Mouse (Mus musculus): ENCODE measurements around the gene Phf7. TPM values are rescaled to one million over a fixed set of nuclear protein-coding genes. Genes with fewer than 3 reads are reported as not detected.

The Phf7 gene
- polyA plus RNA-seq, 1 experiment from 2014 or later, result 11.8 TPM

DNA sequence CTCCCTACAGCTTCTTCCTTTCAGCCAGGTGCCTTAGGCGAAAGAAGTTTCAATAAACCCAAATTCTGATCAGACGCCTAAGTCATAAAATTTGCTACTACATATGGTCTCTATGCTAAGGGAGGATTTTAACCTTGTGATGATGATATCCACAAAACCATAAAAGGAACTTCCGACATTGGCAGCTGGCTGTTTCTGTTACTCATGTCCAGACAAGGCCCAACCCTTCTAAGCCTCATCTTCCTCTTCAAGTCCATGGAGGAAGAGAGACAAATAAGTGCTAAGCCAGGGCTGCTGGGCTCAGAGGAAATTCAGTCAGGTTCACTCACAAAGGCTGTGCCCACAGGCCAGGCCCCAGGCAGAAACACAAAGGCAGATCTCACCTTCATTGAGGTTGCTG is 61.8 kb downstream of the Phf7 start:
- Histone ChIP-seq H3K9me3 (no peaks in the 10 kb centered on the region), H3K4me3 (no peak overlapping the region), H3K4me1 (peaks cover 20% of the 10 kb centered on the region), H3K27ac (no peak overlapping the region), H3K27me3 (ENCODE audit: insufficient read depth, poor library complexity, severe bottlenecking) (no peaks in the 10 kb centered on the region), H3K36me3 (peaks cover 100% of the 10 kb centered on the region)
- DNase-seq (ENCODE audit: low spot score), result no peak
- WGBS, result 86% methylated on average over 3 of the region's 3 CpGs

DNA sequence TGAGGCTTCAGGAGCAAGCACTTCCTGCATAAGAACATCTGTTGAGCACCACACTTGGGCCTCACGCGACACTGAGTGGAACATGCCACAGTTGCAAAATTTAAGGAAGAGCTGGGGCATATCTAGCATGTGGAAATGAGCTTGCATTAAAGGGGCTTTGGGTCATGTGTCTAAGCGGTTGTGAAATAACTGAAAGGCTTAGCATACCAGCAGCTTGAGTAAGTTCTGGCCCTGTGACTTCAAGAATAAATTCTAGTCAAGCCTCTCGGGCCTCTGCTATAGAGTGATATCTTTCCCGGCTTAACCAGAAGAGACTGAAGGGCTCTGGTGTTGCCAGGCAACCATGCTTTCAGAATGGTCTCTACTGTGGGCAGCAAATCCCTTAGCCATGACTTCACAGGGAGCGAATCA is 62.3 kb downstream of the Phf7 start:
- Histone ChIP-seq H3K9me3 (no peaks in the 10 kb centered on the region), H3K4me3 (no peak overlapping the region), H3K27ac (no peak overlapping the region), H3K36me3 (peaks cover 100% of the 10 kb centered on the region), H3K4me1 (peaks cover 23% of the 10 kb centered on the region), H3K27me3 (ENCODE audit: insufficient read depth, poor library complexity, severe bottlenecking) (no peaks in the 10 kb centered on the region)
- WGBS, result 64% methylated on average over 6 of the region's 6 CpGs
- DNase-seq (ENCODE audit: low spot score), result no peak

Other genes with a start within 250 kb of the Phf7 start
- gene Glt8d1, start 249.9 kb downstream of the Phf7 start, polyA plus RNA-seq (2016; fragmentation: Nextera tagmentation; extraction: Ambion mirVana), result 41.2 and 46.7 TPM in 2 replicates
- gene Spcs1, start 249.6 kb downstream of the Phf7 start, polyA plus RNA-seq (2016; fragmentation: Nextera tagmentation; extraction: Ambion mirVana), result 290 and 338 TPM in 2 replicates
- 121 and 132 TPM in 2 replicates for gene Pbrm1, start 232.2 kb downstream of the Phf7 start, polyA plus RNA-seq (2016; fragmentation: Nextera tagmentation; extraction: Ambion mirVana)
- gene Gnl3, start 232.2 kb downstream of the Phf7 start, polyA plus RNA-seq (2016; fragmentation: Nextera tagmentation; extraction: Ambion mirVana), result 85.5 and 133 TPM in 2 replicates
- gene Smim4, start 122.4 kb downstream of the Phf7 start, polyA plus RNA-seq (2016; fragmentation: Nextera tagmentation; extraction: Ambion mirVana), result 66.2 and 73.3 TPM in 2 replicates
- gene Nt5dc2, start 120.3 kb downstream of the Phf7 start, polyA plus RNA-seq (2016; fragmentation: Nextera tagmentation; extraction: Ambion mirVana), result 422 and 507 TPM in 2 replicates
- gene Stab1, start 82.7 kb downstream of the Phf7 start, polyA plus RNA-seq (2016; fragmentation: Nextera tagmentation; extraction: Ambion mirVana), result 28.9 and 30.2 TPM in 2 replicates
- 1,899 and 2,942 TPM in 2 replicates for gene Tnnc1, start 43.0 kb downstream of the Phf7 start, polyA plus RNA-seq (2016; fragmentation: Nextera tagmentation; extraction: Ambion mirVana)
- 457 and 500 TPM in 2 replicates for gene Nisch, start 34.4 kb downstream of the Phf7 start, polyA plus RNA-seq (2016; fragmentation: Nextera tagmentation; extraction: Ambion mirVana)
- gene Sema3g, start 33.5 kb downstream of the Phf7 start, polyA plus RNA-seq (2016; fragmentation: Nextera tagmentation; extraction: Ambion mirVana), result 0.47 and 0.54 TPM in 2 replicates
- gene Bap1, start 133 bp upstream of the Phf7 start, polyA plus RNA-seq (2016; fragmentation: Nextera tagmentation; extraction: Ambion mirVana), result 76.2 and 80.7 TPM in 2 replicates
- gene Dnah1, start 72.6 kb upstream of the Phf7 start, polyA plus RNA-seq (2016; fragmentation: Nextera tagmentation; extraction: Ambion mirVana), result 1.6 and 2.8 TPM in 2 replicates
- gene Capn7, start 85.3 kb upstream of the Phf7 start, polyA plus RNA-seq (2016; fragmentation: Nextera tagmentation; extraction: Ambion mirVana), result 37.1 and 40.8 TPM in 2 replicates
- 26.5 and 30.1 TPM in 2 replicates for gene Sh3bp5, start 184.8 kb upstream of the Phf7 start, polyA plus RNA-seq (2016; fragmentation: Nextera tagmentation; extraction: Ambion mirVana)
- gene Eaf1, start 243.1 kb upstream of the Phf7 start, polyA plus RNA-seq (2016; fragmentation: Nextera tagmentation; extraction: Ambion mirVana), result 22.3 and 25.7 TPM in 2 replicates
- gene Mettl6, start 243.7 kb upstream of the Phf7 start, polyA plus RNA-seq (2016; fragmentation: Nextera tagmentation; extraction: Ambion mirVana), result 52.7 and 64.4 TPM in 2 replicates

Data from heart, embryonic 10.5 days (tissue).